ENCODE assay signal across 17 mouse cellular contexts in genomic region chr2:178575403-178575802, GRCm38 (mm10).
DNase-seq lines count a peak whose midpoint lies in the region; ATAC-seq and TF ChIP-seq lines count a peak whose summit lies in the region.
"Had no signal": no experiment of that assay in that cellular context is flagged by ENCODE, and none has a peak within 500 bp of the region (broad histone marks: within the 10 kb centered on the region; RNA-seq: fewer than 3 reads in every experiment).

No protein-coding gene starts in this region.

- WGBS in forebrain, embryonic 16.5 days = 59% methylated on average over 6 of the region's 6 CpGs
- WGBS in forebrain, embryonic 15.5 days = 59% methylated on average over 6 of the region's 6 CpGs
- 19% methylated on average over 6 of the region's 6 CpGs for WGBS in lung, postnatal 0 days

- H3K9ac ChIP-seq in forebrain, embryonic 16.5 days (replicated peaks; ENCODE audit: low read depth, low read length) = no peak overlapping the region
- H3K9ac ChIP-seq in forebrain, embryonic 15.5 days (replicated peaks) = no peak overlapping the region
- no peak overlapping the region for H3K9ac ChIP-seq in lung, postnatal 0 days (replicated peaks; ENCODE audit: low read depth)
- H3K9ac ChIP-seq: embryonic facial prominence, embryonic 13.5 days; heart, embryonic 12.5 days; intestine, embryonic 15.5 days; liver, embryonic 14.5 days; lung, embryonic 15.5 days had no signal

- H3K4me3 ChIP-seq in forebrain, embryonic 16.5 days (replicated peaks; ENCODE audit: low read length) = no peak overlapping the region
- no peak overlapping the region for H3K4me3 ChIP-seq in forebrain, embryonic 15.5 days
- no peak overlapping the region for H3K4me3 ChIP-seq in lung, postnatal 0 days (ENCODE audit: low read depth, low read length)
- H3K4me3 ChIP-seq: embryonic facial prominence, embryonic 13.5 days; forebrain, embryonic 10.5 days; gastrocnemius, adult 2 months; heart, adult 2 months; heart, embryonic 12.5 days; intestine, embryonic 15.5 days; lung, embryonic 15.5 days had no signal

- TF ChIP-seq CTCF in lung, postnatal 0 days (IDR thresholded peaks at IDR 0.05) = peak; percentile 1; the same call in 1 of the 2 replicates

- H3K4me1 ChIP-seq in forebrain, embryonic 16.5 days (replicated peaks; ENCODE audit: control insufficient read depth, insufficient read depth, low read length) = peaks cover 14% of the 10 kb centered on the region
- peaks cover 20% of the 10 kb centered on the region for H3K4me1 ChIP-seq in forebrain, embryonic 15.5 days
- no peaks in the 10 kb centered on the region for H3K4me1 ChIP-seq in lung, postnatal 0 days (ENCODE audit: insufficient read depth, low read depth, low read length)

- TF ChIP-seq EP300 in lung, postnatal 0 days (IDR thresholded peaks at IDR 0.05) = no peak

- H3K9me3 ChIP-seq in forebrain, embryonic 16.5 days (ENCODE audit: control insufficient read depth, low read length) = no peaks in the 10 kb centered on the region
- H3K9me3 ChIP-seq in forebrain, embryonic 15.5 days = no peaks in the 10 kb centered on the region
- no peaks in the 10 kb centered on the region for H3K9me3 ChIP-seq in lung, postnatal 0 days (ENCODE audit: low read length)
- H3K9me3 ChIP-seq: embryonic facial prominence, embryonic 13.5 days; forebrain, embryonic 10.5 days; heart, embryonic 12.5 days; intestine, embryonic 15.5 days; lung, embryonic 15.5 days had no signal

- ATAC-seq in forebrain, embryonic 16.5 days = 0 out of 2 replicates have a peak, but pooled peaks have one; percentile 16
- no peak; the same call in 1 of the 2 replicates for ATAC-seq in forebrain, embryonic 15.5 days (replicated peaks)
- ATAC-seq in lung, postnatal 0 days = peak; percentile 63
- peak; percentile 60 for ATAC-seq in granulocyte monocyte progenitor cell, adult 5-6 weeks (replicated peaks; ENCODE audit: poor library complexity, severe bottlenecking)
- ATAC-seq: CD4-positive, CD25-positive, alpha-beta regulatory T cell, adult 4 months; intestine, embryonic 15.5 days had no signal

- no peaks in the 10 kb centered on the region for H3K36me3 ChIP-seq in forebrain, embryonic 16.5 days (ENCODE audit: control insufficient read depth, insufficient read depth)
- no peaks in the 10 kb centered on the region for H3K36me3 ChIP-seq in forebrain, embryonic 15.5 days
- no peaks in the 10 kb centered on the region for H3K36me3 ChIP-seq in lung, postnatal 0 days (ENCODE audit: insufficient read depth, low read length)
- H3K36me3 ChIP-seq: embryonic facial prominence, embryonic 13.5 days; forebrain, embryonic 10.5 days; heart, embryonic 12.5 days; intestine, embryonic 15.5 days; lung, embryonic 15.5 days had no signal

- DNase-seq in lung, postnatal 0 days (ENCODE audit: low spot score) = peak; percentile 29
- DNase-seq in lung, adult 18-20 months = no peak
- DNase-seq in left cerebral cortex, postnatal 10 days (ENCODE audit: extremely low spot score in 1 of 2, low spot score in 2 of 2) = no peak
- no peak for DNase-seq in layer of hippocampus, postnatal 25 days (ENCODE audit: extremely low spot score in 1 of 2, low spot score in 1 of 2)

- no peaks in the 10 kb centered on the region for H3K27me3 ChIP-seq in forebrain, embryonic 16.5 days (replicated peaks; ENCODE audit: control insufficient read depth, insufficient read depth, low read length)
- no peaks in the 10 kb centered on the region for H3K27me3 ChIP-seq in forebrain, embryonic 15.5 days
- no peaks in the 10 kb centered on the region; the same call in 1 of the 2 replicates for H3K27me3 ChIP-seq in lung, postnatal 0 days (replicated peaks; ENCODE audit: insufficient read depth, low read length)
- H3K27me3 ChIP-seq: intestine, embryonic 15.5 days had no signal

- intact Hi-C loops in left cerebral cortex, postnatal 10 days (cut with DNase I) = no loop called here

- H3K27ac ChIP-seq in forebrain, embryonic 16.5 days (ENCODE audit: low read length) = no peak overlapping the region
- no peak overlapping the region for H3K27ac ChIP-seq in forebrain, embryonic 15.5 days (replicated peaks)
- H3K27ac ChIP-seq in lung, postnatal 0 days (ENCODE audit: low read length) = no peak overlapping the region
- H3K27ac ChIP-seq: embryonic facial prominence, embryonic 13.5 days; forebrain, embryonic 10.5 days; gastrocnemius, adult 2 months; heart, adult 2 months; intestine, embryonic 15.5 days; liver, embryonic 14.5 days; lung, embryonic 15.5 days had no signal

- no peak overlapping the region for H3K4me2 ChIP-seq in forebrain, embryonic 16.5 days (ENCODE audit: low read length)
- no peak overlapping the region for H3K4me2 ChIP-seq in forebrain, embryonic 15.5 days (replicated peaks)
- H3K4me2 ChIP-seq in lung, postnatal 0 days (replicated peaks; ENCODE audit: low read depth, low read length) = no peak overlapping the region
- H3K4me2 ChIP-seq: embryonic facial prominence, embryonic 13.5 days; heart, embryonic 12.5 days; intestine, embryonic 15.5 days; lung, embryonic 15.5 days; midbrain, embryonic 11.5 days had no signal
